Mouse (Mus musculus) layer of hippocampus, adult 8-10 months (tissue): ENCODE data around the gene Fam19a2. TPM values are rescaled to one million over a fixed set of nuclear protein-coding genes. Genes with fewer than 3 reads are reported as not detected.

Experiments used
- DNase-seq, 2 experiments: peaks; one replicate each; pipeline ENCODE4 v3.0.0; 2022; ENCODE audit warnings: low spot score in 2 of 2
- total RNA-seq, 4 experiments: library from RNA; stranded (reverse); gene quantifications; 2 replicates each; pipeline ENCODE4 v1.2.4; 2022

Fam19a2 gene
- total RNA-seq, 4 experiments from 2014 or later: 41.9 to 46.3 (median 44.4) TPM

DNA sequence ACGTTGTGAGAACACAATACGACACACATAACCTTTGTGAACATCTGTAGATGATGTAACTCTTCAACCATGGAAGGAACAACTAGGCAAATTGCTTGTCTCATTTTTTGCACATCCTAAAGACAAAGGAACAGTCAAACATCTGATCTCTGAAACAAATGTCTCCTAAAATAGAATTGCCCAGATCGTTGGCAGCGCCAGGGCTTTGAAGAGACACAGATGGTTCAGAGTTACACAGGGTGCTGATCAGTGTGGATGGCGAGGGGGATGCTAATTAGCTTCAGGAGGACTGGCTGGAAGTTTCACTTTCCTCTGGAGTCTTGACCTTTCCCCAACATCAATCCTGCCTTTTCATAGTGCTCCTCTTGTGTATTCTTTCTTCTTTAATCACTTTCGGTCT lies 284.6 kb downstream of the Fam19a2 start:
- DNase-seq: peak; percentile 64 to 67

DNA sequence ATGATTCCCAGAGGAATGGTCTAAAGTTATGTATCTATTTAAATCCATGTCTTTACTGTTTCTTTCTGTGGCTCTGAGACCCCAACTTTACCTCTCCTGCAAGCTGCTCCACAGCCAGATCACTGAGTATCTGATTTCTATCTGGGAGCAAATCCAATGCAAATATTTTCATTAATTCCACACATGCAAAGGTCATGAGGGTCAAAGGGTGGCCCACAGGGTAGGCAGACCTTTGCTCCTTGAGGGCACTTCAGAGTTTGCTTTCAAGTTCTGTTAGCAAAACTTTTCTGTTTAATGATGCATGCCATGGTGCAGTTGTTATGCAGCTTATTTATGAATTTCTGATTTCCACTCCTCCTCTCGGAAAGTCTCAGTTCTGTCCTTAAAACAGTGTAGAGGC lies 303.9 kb downstream of the Fam19a2 start:
- no peak for DNase-seq

DNA sequence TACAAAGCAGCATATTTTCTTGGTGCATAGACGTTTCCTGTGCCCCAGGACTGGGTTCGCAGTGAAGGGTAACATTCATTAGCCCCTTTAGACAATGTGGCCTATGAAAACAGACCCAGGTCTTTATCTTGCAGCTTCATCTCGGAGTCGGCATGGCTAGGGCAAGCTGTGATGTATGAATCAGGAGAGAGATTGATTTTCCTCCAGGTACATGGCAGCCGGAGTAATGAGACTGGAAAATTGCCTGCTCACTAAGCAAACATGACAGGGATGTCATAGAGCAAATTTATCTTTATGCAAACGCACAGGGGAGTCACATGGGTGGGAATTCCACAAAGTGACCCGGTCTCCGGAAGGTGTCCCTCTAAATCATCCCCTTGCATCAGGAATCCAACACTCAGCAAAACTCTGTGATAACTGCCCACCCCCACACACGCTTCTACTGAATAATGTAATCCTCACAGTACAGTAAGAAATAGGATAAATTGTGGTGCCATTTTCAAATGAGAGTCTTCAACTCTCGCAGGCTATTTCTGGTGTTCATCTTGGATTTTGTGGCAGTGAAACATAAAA lies 306.9 kb downstream of the Fam19a2 start:
- no peak for DNase-seq

DNA sequence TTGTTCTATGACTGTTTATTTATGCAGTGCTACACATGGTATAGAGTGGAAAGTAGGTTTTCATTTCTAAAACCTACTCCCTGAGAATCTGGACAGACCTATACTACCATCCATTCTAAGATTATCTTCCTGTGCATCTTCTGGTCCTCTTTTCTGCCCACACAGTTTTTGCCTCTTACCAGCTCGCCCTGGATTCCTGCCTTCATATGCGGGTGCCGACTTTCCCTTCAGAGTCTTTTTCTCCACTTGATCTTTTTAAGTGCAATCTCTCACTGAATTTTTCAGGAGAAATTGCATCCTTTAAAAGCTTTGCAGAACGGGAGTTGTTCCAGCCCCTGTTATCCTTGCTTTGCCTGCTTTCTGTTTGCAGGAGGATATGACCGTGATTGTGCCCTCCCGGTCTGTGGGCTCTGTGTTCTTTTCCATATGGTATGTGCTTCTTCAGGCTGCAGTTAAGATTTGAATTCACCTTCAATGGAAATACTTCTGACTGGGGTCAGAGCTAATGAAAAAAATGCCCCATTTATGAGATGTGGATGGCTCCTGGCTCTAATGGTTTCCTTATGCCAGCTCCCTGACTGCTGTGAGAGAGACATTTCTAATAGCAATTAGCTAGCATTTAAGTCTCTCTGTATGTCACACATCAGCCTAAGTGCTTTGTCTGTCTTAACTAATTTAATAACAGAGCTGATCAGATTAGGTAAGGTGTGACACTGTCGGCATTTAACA lies 308.7 kb downstream of the Fam19a2 start:
- DNase-seq: no peak

DNA sequence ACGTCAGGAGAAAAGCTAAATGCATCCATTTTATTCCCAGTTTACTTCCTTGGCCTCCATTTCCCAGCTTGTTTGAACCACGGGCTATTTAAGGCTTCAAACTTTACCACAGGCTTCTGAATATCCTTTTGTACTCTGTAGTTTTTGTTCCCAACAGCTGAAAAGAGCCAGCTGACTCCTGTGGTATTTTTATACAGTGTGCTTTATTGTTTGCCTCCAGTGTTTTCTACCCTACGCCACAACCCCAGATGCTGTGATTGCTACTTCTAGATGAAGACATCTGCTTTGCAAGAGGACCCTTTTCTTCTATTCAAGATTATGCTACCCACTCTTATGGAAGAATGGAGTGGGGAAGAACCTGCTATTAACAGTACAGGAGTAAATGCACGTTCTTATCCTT lies 314.0 kb downstream of the Fam19a2 start:
- no peak for DNase-seq

DNA sequence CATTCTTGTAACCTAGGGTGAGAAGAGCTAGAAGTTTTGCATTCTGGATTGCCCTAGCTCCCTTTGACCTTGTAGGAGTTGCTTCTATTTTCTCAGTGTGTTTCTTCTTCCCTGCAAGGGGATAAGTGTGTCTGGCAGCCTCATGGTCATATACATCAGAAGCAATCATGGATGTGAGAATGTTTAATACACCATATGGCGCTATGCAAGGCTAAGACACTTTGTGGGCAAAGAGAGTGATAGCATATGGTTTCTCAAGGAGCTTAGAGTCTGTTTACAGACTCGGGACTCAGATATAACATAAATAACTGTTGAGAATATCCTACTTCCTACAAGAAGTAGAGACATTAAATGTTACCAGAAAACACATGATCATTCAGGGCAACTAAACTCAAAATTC lies 315.2 kb downstream of the Fam19a2 start:
- no peak for DNase-seq

DNA sequence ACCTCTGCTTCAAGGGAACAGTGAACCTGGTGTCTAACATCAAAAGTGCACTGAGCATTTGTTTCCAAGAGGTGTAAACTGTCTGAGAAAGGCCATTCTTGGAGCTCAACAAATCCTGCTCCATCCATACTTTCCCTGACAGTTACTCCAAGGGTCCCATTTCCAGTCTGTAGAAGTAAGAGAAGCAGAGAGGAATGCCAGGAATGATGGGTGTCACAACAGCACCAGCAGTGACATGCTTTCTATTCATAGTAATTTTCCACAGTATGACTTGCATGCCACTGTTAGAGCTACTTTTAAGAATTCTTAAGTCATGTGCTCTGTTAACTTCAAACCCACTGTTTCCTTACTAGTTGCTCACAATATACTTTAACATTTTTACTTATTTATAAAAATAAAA lies 331.2 kb downstream of the Fam19a2 start:
- no peak for DNase-seq

DNA sequence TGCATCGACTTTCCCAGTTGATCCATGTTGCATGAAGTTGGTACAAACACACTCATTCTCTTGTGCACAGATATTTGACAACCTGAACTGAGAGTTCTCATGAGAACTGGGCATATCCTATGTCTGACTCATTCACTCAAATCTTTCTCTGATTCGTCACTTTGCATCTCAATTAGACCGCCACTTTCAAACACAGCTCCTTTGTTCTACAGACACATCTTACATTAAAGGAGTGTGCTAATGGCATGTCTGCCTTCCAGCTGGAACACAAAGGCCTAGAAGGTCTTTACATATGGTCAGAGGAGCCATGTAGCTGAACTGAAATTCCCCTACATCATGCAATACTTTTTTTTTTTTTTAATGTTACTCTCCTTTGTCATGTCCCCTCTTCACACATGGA lies 333.3 kb downstream of the Fam19a2 start:
- DNase-seq: no peak

DNA sequence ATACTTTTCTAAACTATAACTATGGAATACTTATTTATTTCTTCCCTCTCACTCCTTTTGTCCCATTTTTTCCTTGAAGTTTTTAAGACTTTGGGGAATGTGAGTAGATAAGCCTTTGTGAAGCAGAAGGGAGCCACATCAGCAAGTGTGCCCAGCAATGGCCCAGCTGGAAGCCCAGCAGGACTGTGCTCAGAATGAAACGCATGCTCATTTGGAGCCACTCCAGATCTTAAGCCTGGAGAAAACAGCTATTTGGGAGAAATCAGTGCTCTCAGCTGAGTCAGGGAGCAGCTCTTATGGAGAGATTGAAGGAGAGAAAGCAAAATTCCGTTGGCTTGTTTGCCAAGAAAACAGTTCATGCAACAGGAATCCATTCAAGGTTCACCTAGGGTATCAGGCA lies 341.9 kb downstream of the Fam19a2 start:
- DNase-seq: no peak

DNA sequence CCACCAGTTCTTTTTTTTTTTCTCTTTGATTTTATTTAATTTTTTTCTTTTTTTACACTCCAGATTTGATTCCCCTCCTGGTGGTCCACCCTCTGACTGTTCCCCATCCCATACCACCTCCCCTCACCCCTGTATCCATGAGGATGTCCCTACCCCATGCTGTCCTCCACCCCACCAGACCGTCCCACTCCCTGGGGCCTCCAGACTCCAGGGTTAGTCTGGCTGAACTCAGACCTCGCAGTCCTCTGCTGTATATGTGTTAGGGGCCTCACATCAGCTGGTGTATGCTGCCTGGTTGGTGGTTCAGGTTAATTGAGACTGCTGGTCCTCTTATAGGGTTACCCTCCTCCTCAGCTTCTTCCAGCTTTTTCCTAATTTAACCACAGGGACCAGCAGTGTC lies 362.9 kb downstream of the Fam19a2 start:
- no peak for DNase-seq

DNA sequence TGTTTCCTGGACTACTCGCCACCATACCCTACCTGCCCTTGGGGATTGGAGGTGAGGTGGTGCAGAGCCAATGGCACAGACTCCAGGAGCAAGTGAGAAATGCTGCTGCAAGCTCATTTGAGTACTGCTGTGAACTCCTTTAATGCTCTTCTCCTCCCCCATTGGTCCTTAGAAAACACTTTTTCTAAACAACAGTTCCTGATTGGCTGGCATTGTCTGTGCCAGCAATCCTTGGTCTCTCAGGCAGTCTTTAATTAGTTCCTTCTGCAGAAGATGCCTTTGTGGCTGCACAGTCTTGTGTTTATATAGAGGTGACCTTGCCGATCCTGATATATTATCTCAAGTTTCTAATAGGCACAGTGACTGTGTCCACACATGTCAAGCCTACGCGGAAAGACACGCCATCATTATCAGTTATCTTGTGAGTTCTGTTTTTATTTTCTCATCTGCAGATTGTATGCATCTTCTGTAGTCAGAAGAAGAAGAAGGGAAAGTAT lies 365.5 kb downstream of the Fam19a2 start:
- no peak for DNase-seq

DNA sequence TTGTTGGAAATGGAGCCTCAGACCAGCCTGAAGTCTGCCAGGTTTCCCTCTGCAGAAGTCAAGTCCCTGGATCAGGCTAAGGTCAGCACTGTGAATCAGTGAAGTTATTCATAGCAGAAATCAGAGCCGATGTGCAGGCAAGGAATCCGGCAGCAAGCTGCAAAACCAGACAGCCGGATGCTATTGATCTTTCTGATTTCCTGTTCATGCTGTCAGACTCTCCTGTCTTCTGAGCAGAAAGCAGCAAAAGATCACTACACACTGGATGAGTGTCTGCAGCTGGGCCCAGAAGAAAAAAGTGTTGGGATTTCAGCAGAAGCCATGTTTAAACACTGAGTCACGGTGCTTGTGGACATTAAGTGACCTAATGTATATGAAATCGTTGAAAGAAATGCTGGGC lies 368.2 kb downstream of the Fam19a2 start:
- no peak for DNase-seq

DNA sequence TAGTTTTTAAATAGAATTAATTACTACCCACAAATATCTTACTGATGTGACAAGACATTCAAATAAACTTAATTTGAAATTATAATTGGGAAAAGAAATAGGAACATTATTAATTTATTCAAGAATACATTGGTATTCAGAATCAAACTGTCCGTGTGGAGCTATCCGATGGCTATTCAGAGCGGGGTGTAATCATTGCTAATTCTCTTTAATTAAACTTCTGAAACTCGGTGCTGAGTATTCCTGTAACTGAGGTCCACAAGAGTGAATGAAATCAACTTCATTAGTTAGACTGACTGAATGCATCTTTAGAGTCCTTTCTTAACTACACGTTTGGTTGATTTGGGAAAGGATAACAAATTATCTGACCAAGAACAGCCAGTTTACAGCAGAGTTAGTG lies 372.9 kb downstream of the Fam19a2 start:
- DNase-seq: no peak

DNA sequence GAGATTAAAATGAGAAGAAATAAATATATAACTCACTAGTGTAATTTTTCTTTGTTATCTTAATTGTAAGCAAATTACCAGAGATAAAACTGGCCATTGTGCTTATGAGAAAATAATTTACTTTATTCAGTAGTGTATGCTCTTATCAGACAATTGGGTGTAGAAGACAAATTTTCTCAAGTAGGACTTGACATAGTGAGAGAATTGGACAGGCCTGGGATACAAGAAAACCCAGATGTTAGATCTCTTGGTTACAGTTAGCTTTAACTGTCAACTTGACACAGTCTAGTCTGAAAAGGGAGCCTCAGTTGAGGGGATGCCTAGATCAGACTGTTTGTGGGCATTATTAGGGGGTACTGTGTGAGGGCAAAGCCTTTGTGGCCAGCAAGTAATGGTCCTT lies 373.7 kb downstream of the Fam19a2 start:
- DNase-seq: no peak

DNA sequence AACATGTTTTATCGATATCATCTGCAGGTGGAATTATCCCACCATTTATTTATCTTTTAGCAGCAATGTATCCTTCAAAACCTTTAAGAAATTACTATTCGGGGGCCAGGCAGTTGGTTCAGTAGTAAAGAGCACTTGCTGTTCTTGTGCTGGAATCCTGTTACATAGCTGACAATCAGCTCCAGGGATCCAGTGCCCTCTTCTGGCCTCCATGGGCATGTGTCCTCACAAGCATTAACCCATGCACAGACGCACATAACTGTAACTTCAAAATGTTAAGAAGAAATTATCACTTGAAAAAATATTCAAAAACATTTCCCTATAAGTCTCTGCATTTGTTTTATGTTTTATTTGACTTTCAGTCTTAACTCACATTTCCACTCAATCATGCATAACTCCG lies 381.8 kb downstream of the Fam19a2 start:
- no peak for DNase-seq

DNA sequence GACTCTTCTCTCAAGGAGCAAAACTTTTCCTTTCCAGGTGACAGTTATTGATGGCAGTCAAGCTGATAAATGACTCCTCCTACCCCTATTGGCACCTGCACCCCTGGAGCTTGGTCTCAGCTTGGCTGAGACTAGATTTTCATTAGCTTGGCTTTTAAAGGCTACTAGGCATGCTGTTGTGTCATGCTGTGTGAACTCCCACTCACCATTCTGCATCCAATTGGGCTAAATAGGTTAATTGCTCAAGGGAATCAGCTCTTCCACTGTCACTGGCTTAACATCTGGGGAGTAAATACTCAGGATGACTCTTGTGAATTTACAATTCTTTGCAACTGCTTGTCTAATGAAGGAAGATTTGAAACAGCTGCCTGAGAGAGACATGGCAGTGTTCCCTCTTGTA lies 407.4 kb downstream of the Fam19a2 start:
- DNase-seq: no peak

DNA sequence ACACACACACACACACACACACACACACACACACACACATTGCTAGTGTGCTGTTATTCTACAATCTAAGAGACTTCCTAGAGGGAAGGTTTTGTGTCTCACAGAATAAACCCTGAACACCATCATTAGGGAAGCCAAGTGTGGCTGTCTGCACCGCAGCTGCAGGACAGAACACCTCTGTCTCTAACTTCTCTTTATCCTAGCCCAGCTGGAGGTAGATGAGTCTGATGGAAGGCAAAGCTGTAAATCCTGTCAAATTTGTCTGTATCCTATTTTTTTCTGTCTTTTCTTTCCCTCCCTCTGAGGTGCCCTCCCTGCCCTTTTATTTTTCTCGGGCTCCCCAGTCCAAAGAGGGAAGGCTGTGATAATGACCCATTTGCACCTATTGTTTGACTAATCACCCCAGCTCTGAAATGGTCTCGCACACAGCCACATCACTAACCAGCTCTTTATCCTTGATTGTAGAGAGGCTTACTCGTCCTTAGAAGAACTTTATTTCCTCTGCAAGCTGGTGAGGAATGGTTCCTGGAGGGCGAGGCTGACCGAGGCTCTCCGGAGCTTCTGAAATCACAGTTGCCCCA lies 414.6 kb downstream of the Fam19a2 start:
- DNase-seq: no peak

DNA sequence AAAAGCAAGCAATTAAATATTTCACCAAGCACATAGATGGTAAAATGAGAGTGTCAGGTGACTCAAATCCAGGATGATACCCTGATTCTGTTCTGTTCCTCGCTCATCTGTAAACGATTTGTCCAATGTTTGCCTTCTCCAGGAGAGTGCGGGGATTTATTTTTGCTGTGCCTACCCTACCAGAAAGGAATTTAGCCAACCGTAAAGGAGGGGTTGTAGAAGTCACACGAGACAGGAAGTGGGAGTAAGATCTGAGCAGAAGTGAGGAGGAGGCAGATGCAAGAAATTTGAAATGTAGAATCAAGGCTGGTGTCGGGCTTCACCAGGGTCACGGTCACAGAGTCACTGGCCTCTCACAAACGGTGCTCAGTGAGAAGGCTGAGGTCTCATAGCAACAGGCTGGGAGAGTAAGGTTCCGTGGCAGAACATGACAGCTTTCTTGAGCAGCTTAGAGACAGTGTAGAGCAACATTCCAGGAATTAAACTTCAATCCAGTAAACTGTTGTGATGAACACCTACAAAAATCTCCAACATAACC lies 419.0 kb downstream of the Fam19a2 start:
- no peak for DNase-seq

DNA sequence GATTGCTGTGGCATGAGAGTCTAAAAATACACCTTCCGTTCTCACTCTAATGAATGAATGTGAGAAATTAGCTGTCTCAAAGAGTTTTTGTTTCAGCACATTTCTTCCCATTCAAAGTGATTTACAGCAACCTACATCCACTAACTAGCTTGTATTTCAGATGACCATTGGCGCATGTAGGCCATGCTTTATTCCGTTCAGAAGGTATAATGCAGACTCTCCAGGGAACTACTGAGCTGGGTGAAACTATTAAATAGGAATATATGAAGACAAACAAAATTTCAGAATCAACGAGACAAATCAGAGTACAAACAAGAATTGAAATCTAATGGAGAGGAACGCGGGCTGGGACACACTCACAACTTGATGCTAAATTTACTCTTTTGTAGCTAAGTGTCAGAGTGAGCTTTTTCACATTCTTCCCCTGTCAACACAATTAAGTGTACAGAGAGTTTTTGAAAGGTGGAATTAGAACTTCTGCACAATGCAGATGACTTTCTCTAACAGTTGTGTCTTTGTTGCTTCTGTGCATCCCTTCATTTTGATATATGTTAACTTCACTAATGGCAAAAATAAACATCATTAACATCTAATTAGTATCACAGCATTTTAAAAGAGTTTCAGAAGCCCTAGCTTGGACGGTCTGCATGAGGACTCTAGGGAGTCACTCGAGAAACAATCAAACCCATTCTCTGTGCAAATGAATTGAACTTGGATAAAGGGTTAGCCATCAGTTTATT lies 428.6 kb downstream of the Fam19a2 start:
- DNase-seq: no peak

DNA sequence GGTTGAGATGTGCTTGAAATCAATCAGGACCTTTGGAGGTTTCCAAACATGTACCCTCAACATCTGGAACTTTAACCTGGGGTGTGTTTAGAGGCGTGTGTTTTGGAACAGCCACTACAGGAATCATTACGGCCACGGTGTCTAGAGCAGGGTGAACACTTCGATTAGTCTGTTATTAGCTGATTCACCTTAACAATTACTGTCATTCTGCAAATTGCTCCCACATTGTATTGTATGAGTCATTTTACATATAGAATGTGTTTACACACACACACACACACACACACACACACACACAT lies 429.1 kb downstream of the Fam19a2 start:
- DNase-seq: no peak

DNA sequence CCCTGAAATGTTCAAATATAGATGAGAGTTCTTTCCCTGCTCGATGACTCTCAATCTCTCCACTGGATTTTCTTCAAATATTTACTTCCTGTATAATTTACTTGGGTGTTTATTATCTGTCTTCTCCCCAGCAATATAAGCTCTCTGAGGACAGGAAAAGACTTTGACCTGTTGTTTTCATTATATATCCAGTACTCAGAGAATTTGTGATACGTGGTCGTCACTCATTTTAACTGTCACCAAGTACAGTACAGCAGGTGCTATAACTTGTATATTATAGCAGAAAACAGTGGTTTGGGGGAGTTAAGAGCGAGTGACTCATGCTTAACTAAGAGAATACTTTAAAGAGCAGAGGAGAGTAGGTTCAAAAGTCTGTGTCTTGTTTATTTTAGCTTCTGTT lies 438.8 kb downstream of the Fam19a2 start:
- no peak for DNase-seq

DNA sequence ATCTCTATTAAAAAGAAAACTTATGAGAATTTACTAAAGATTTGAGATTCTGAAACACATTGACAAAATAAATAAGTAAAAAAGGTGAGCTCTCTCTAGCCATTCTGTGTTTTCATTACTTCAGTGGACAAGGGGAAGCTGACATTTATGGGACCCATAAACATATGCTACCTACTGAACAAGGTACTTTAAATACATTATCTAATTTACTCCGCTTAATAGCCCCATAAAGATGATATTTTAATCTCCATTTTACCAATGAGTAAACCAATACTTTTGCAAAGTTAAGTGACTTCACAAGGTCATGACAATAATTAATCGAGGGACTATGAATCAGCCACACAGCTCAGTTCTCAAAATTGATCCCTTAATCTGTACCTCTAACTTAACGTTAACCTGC lies 443.2 kb downstream of the Fam19a2 start:
- no peak for DNase-seq
